Mouse (Mus musculus) hindbrain, embryonic 14.5 days (tissue): ENCODE results near the gene Ddx39. TPM values are rescaled to one million over a fixed set of nuclear protein-coding genes. Genes with fewer than 3 reads are reported as not detected.
A peak's percentile ranks its signal among the peaks of the same experiment; 100 is the strongest.

Experiments used
- ATAC-seq: fragments of 200-750 bp; cut with Nextera tagmentation; 2 replicates; pipeline ENCODE4 v1.8.0; 2017; ENCODE audit warnings: moderate number of reproducible peaks, mild to moderate bottlenecking, moderate TSS enrichment, moderate library complexity; ENCODE audit not compliant: low FRiP score
- DNase-seq: peaks from one replicate; pipeline ENCODE4 v3.0.0-alpha.2; 2015; ENCODE audit warnings: low spot score
- H3K27ac ChIP-seq: fragments of 300-500 bp; sonication (generic); 2 replicates; pipeline ENCODE4 v1.5.1; 2014; ENCODE audit warnings: mild to moderate bottlenecking, moderate library complexity
- H3K27me3 ChIP-seq: fragments of 300-500 bp; sonication (generic); 2 replicates; pipeline ENCODE4 v1.6.1; 2014; ENCODE audit warnings: mild to moderate bottlenecking, low read length, mixed read lengths; ENCODE audit not compliant: control insufficient read depth, insufficient read depth
- H3K36me3 ChIP-seq: fragments of 300-500 bp; sonication (generic); replicated peaks from 2 replicates; pipeline ENCODE4 v1.6.1; 2014; ENCODE audit not compliant: control insufficient read depth, insufficient read depth
- H3K4me1 ChIP-seq: fragments of 300-500 bp; sonication (generic); replicated peaks from 2 replicates; pipeline ENCODE4 v1.6.1; 2014; ENCODE audit warnings: antibody characterized with exemption, low read length, mixed read lengths; ENCODE audit not compliant: control insufficient read depth, insufficient read depth
- H3K4me2 ChIP-seq: fragments of 300-500 bp; sonication (generic); replicated peaks from 2 replicates; pipeline ENCODE4 v1.6.1; 2014; ENCODE audit warnings: mild to moderate bottlenecking, moderate library complexity
- H3K4me3 ChIP-seq: fragments of 300-500 bp; sonication (generic); replicated peaks from 2 replicates; pipeline ENCODE4 v1.5.1; 2014; ENCODE audit warnings: mild to moderate bottlenecking, low read length
- H3K9ac ChIP-seq: fragments of 300-500 bp; sonication (generic); 2 replicates; pipeline ENCODE4 v1.6.1; 2014
- H3K9me3 ChIP-seq: fragments of 300-500 bp; sonication (generic); 2 replicates; pipeline ENCODE4 v1.6.1; 2016; ENCODE audit warnings: low read length; ENCODE audit not compliant: control insufficient read depth
- WGBS: fragments of 180-500 bp; shearing (Covaris S2); extraction: QIAGEN DNeasy Blood & Tissue Kit; methylation state at CpG from one replicate; pipeline ENCODE4 v1.1.7; 2014; 5-methylcytosine and 5-hydroxymethylcytosine counted together
- polyA plus RNA-seq: library from polyadenylated mRNA; unstranded; fragments of >200 nt; fragmentation: Nextera tagmentation; extraction: Ambion mirVana; gene quantifications from 2 replicates; pipeline ENCODE4 v1.2.1, GENCODE M21; 2014

Ddx39 gene
- polyA plus RNA-seq, 1 experiment from 2014 or later, result 85.6 TPM

DNA sequence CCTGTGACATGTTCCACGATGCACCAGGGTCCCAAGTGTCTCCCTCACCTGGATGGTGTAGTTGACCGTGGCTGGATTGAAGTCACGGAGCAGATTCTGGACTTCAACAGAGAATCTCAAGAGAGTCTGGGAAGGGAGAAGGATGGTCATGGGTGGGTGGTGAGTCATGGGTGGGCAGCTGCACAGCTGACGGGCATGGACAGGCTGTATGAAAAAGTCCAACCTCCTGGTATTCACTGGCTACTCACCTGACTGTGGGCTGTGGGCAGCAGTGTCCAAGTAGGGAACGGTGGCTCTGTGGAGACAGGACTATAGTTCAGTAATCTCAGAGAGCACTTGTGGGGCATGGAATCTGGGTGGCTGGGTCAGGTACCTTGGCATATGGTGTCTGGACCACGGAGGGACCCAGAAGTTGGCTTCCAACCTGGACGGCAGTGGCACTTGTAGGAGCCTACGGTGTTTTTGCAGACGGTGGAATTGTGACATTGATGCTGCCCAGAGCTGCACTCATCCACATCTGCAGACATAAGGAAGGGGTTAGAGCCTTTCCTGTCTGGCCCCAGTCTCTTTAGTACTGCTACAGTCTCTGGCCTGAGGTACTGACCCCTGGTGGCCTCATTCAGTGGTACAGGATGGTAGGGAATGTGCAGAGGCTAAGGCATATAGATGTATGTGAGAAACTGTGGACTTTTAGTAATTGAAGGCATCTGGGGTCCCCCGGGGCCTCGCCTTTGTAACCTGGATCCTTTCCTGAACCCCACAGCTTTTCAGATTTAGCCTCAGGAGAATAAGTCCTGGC, 14.2 kb downstream of the Ddx39 start:
- WGBS, result 86% methylated on average over 11 of the region's 11 CpGs
- no peak for DNase-seq

DNA sequence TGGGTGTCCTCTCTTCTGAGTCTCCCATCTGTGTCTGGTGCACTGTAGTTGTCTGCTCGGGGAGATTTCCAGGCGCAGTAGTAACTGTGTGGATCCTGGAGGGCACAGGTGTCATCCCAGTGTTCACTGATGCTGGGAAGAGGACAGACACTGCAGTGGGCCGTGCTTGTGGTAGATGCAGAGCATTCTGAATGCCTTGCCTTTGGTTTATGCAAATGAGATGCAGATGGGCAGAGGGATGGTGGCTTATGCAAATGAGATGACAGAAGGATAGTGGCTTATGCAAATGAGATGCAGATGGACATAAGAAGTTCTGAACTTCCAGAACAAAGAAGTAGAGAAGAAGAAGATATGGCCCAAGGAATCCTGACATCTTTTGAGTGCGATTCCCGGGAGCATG, 16.9 kb downstream of the Ddx39 start:
- no peaks in the 10 kb centered on the region for H3K27me3 ChIP-seq
- H3K9me3 ChIP-seq, result no peaks in the 10 kb centered on the region
- DNase-seq, result no peak
- no peaks in the 10 kb centered on the region for H3K36me3 ChIP-seq
- H3K9ac ChIP-seq, result no peak overlapping the region
- 68% methylated on average over 5 of the region's 5 CpGs for WGBS
- H3K4me1 ChIP-seq, result no peaks in the 10 kb centered on the region
- no peak for ATAC-seq
- no peak overlapping the region for H3K4me3 ChIP-seq
- no peak overlapping the region for H3K27ac ChIP-seq
- no peak overlapping the region for H3K4me2 ChIP-seq

More for the DNA sequence above, 14.2 kb downstream of the Ddx39 start:
- Histone ChIP-seq H3K9me3 (no peaks in the 10 kb centered on the region), H3K27me3 (no peaks in the 10 kb centered on the region), H3K27ac (no peak overlapping the region), H3K4me3 (no peak overlapping the region), H3K4me1 (no peaks in the 10 kb centered on the region), H3K9ac (no peak overlapping the region), H3K36me3 (peaks cover 23% of the 10 kb centered on the region), H3K4me2 (no peak overlapping the region)
- no peak for ATAC-seq

DNA sequence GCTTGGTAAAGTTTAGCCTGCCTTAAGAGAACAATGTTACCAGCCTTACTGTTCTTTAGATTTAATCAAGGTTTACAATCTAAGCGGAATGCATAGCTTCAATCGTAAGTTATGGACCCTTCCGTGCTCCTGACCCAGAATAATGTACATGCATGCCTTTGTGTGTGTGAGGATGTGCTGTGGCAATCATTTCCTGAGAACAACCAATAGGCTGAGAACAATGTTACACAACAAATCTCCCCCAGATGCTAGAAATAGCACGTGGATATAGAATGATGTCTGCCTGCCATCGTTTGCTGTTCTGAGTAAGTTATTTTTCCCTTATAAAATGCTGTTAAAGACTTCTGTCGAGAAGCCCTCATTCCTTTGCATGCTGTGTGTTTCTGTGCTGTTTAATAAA, 17.9 kb downstream of the Ddx39 start:
- H3K4me1 ChIP-seq, result no peaks in the 10 kb centered on the region
- H3K4me2 ChIP-seq, result no peak overlapping the region
- no peak overlapping the region for H3K27ac ChIP-seq
- H3K27me3 ChIP-seq, result no peaks in the 10 kb centered on the region
- H3K9me3 ChIP-seq, result no peaks in the 10 kb centered on the region
- no peak overlapping the region for H3K9ac ChIP-seq
- DNase-seq (no peak), ATAC-seq (no peak)
- no peak overlapping the region for H3K4me3 ChIP-seq
- no peaks in the 10 kb centered on the region for H3K36me3 ChIP-seq
- WGBS, result 85% methylated on average over 6 of the region's 6 CpGs

DNA sequence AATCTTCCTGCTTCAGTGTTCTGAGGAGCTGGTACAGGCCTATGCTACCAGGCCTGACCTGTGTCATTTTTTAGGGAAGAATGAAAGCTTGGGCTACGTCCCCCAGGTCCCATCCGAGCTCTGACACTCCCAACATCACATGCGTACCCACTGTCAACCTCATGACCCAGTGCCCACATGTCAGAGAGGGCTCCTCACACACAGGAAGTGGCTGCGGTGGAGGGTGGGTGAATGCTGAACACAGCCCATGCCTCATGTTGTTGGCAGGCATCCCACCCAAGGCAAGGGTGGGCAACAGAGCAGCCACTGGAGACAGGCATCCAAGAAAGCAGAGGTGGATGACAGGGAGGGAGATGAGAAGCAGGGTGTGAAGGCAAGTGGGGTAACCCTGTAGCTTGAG, 21.7 kb downstream of the Ddx39 start:
- H3K9ac ChIP-seq, result no peak overlapping the region
- H3K4me2 ChIP-seq, result no peak overlapping the region
- H3K27ac ChIP-seq, result no peak overlapping the region
- ATAC-seq (no peak), DNase-seq (no peak)
- H3K36me3 ChIP-seq, result no peaks in the 10 kb centered on the region
- H3K4me3 ChIP-seq, result no peak overlapping the region
- H3K9me3 ChIP-seq, result no peaks in the 10 kb centered on the region
- peaks cover 19% of the 10 kb centered on the region for H3K27me3 ChIP-seq
- 97% methylated on average over 4 of the region's 4 CpGs for WGBS
- no peaks in the 10 kb centered on the region for H3K4me1 ChIP-seq

DNA sequence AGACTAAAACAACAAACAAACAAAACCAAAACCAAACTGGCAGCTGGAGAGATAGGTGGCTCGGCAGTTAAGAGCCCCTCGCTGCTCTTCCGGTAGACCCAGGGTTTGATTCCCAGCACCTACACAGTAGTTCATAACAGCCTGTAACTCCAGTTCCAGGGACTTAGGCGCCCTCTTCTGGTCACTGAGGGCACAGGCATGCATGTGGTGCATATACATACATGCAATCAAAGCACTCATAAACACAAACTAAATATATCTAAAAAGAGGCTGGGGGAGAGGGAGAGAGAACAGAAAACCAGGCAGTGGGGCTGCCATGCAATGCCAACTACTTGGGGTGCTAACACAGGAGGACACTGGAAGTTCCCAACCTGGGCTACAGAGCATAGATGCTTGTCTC, 22.4 kb downstream of the Ddx39 start:
- no peaks in the 10 kb centered on the region for H3K36me3 ChIP-seq
- no peak overlapping the region for H3K27ac ChIP-seq
- H3K4me3 ChIP-seq, result no peak overlapping the region
- no peak overlapping the region for H3K9ac ChIP-seq
- WGBS, result 89% methylated on average over 4 of the region's 4 CpGs
- H3K4me1 ChIP-seq, result no peaks in the 10 kb centered on the region
- no peak for ATAC-seq
- H3K4me2 ChIP-seq, result no peak overlapping the region
- peaks cover 22% of the 10 kb centered on the region for H3K27me3 ChIP-seq
- DNase-seq, result no peak
- no peaks in the 10 kb centered on the region for H3K9me3 ChIP-seq

DNA sequence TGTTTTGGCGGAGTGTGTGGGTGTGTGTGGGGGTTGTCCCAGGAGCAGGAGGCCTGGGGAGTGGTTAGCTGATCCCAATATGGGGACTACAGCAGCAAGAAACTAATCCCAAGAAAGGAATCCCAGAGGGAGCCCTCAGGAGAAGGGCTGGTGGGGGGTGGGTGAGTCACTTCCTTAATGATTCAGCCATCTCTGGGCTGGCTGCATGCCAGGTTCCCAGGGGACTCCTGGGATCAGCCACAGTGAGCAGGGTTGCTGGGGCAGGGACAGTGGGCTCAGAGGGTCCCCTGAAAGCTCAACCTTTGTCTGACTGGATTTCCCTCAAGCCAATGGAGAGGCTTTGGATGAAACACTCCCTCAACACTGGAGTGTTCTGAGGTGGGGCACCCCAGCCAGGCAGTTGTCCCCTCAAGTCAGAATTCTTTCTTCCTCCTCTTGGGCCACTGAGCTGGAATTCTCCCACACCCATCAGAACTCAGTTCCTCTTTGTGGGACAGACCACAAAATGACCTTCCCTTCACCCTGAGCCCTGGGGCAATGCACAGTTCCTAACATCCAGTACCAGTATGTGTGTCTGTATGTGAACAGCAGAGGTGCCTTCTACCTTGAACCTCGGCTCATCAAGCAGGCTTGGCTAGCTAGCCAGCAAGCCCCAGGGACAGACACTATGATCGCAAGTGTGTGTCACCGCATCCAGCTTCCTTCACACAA, 23.0 kb downstream of the Ddx39 start:
- no peak overlapping the region for H3K27ac ChIP-seq
- H3K4me3 ChIP-seq, result no peak overlapping the region
- no peaks in the 10 kb centered on the region for H3K36me3 ChIP-seq
- peaks cover 22% of the 10 kb centered on the region for H3K27me3 ChIP-seq
- ATAC-seq (no peak), DNase-seq (no peak)
- H3K4me1 ChIP-seq, result no peaks in the 10 kb centered on the region
- no peaks in the 10 kb centered on the region for H3K9me3 ChIP-seq
- 84% methylated on average over 4 of the region's 4 CpGs for WGBS
- no peak overlapping the region for H3K4me2 ChIP-seq
- no peak overlapping the region for H3K9ac ChIP-seq

DNA sequence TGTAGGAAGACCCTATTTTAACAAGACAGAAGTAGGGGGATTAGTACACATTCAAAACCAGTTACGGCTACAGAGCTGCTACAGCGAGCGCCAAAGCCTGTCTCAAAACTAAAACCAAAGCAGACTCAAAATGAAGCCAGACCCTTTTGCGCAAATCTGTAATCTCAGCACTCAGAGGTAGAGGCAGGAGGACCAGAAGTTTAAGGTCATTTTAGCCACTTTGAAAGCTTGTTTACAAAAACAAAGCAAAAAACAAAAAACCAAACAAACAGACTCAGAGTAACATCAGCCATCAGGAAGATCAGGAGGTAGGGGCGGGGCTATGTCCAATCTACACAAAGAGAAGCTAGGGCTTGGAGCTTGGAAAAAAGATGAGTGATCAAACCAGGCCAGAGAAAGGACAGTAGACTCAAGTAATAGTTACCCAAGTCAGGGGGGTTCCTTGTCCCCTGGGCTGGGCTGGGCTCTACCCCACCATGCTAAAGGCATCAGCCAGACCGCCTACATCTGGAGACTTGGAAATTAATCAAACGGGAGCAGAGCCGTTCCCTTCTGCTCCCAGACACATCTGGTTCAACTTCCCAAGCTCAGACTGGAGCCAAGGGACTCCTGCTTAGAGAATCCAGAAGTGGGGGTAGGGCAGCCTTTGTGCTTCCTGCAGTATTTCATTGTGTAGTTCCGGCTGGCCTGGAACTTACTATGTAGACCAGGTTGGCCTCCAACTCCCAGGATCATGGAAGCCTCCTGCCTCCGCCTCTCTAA, 24.2 kb downstream of the Ddx39 start:
- DNase-seq (no peak), ATAC-seq (no peak)
- Histone ChIP-seq H3K27me3 (peaks cover 22% of the 10 kb centered on the region), H3K4me1 (no peaks in the 10 kb centered on the region), H3K9ac (no peak overlapping the region), H3K27ac (no peak overlapping the region), H3K4me2 (peak overlapping the region; percentile 87), H3K36me3 (no peaks in the 10 kb centered on the region), H3K9me3 (no peaks in the 10 kb centered on the region), H3K4me3 (no peak overlapping the region)
- 77% methylated on average over 10 of the region's 10 CpGs for WGBS

DNA sequence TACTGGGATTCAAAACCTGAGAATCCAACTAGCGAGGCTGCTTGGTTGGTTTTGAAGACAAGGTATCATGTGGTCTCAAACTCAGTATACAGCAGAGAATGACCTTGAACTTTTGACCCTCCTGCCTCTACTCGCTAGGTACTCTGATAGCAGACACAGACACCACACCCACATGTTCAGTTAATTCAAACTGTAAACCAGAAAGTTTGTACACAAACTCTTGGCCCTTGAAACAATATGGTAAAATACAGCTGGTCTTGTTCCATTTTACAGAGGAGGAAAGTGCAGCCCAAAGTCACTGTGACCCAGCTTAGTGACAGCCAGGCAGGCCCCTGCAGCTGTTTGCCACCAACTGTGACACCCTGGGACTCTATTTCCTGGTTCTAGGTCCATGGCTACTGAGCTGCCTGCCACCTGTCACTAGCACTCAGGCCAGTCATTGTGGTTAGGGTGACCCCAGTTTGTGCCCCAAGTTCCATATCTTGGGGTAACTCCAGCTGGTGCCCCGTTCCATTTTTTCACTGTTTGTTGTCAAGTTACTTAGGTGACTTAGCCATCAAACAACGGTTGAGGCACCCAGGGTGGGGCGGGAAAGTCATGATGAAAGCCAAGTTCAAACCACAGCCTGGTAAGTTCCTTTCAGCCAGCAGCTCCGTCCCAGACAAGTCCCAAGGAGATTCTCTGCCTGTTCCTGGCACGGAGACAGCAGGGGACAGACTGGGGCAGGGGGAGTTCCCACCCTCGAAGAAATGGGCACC, 24.9 kb downstream of the Ddx39 start:
- ATAC-seq, result no peak
- Histone ChIP-seq H3K9ac (no peak overlapping the region), H3K27me3 (peaks cover 22% of the 10 kb centered on the region), H3K27ac (no peak overlapping the region), H3K4me3 (no peak overlapping the region), H3K36me3 (no peaks in the 10 kb centered on the region), H3K4me2 (peak overlapping the region; percentile 87), H3K4me1 (no peaks in the 10 kb centered on the region), H3K9me3 (no peaks in the 10 kb centered on the region)
- WGBS, result 46% methylated on average over 8 of the region's 8 CpGs
- no peak for DNase-seq

DNA sequence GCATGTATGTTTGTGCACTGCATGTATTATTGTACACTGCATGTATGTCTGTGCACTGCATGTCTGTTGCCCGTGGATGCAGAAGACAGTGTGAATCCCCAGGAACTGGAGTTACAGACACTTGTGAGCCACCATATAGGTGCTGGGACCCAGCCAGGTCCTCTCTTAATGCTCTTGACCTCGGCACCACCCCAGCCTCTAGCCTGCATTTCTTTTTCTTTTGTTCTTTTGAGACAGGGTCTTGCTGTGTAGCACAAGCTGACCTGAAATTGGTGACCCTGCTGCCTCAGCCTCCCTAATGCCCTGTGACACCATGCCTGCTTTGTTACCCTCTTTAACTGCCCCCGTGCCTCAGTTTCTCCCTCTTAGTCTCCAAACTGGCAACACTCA, 25.6 kb downstream of the Ddx39 start:
- ATAC-seq (no peak), DNase-seq (no peak)
- peak overlapping the region; percentile 35 for H3K9ac ChIP-seq
- peaks cover 22% of the 10 kb centered on the region for H3K27me3 ChIP-seq
- no peaks in the 10 kb centered on the region for H3K9me3 ChIP-seq
- H3K4me1 ChIP-seq, result no peaks in the 10 kb centered on the region
- WGBS, result 17% methylated on average over 3 of the region's 3 CpGs
- H3K4me3 ChIP-seq, result peak overlapping the region; percentile 39
- H3K27ac ChIP-seq, result no peak overlapping the region
- H3K36me3 ChIP-seq, result no peaks in the 10 kb centered on the region
- peak overlapping the region; percentile 87 for H3K4me2 ChIP-seq
